Mouse (Mus musculus) forebrain, embryonic 15.5 days (tissue): ENCODE results near the gene Nr2c2ap. TPM values are rescaled to one million over a fixed set of nuclear protein-coding genes. Genes with fewer than 3 reads are reported as not detected.

Source experiments
- ATAC-seq: fragments of 200-750 bp; cut with Nextera tagmentation; replicated peaks from 2 replicates; pipeline ENCODE4 v1.8.0; 2017; ENCODE audit warnings: mild to moderate bottlenecking, moderate TSS enrichment, moderate library complexity
- H3K27ac ChIP-seq: fragments of 300-500 bp; sonication (generic); replicated peaks from 2 replicates; pipeline ENCODE4 v1.5.1; 2015; ENCODE audit warnings: mild to moderate bottlenecking, inconsistent platforms
- H3K27me3 ChIP-seq: fragments of 300-500 bp; sonication (generic); 2 replicates; pipeline ENCODE4 v1.6.1; 2015; ENCODE audit warnings: inconsistent platforms
- H3K36me3 ChIP-seq: fragments of 300-500 bp; sonication (generic); 2 replicates; pipeline ENCODE4 v1.6.1; 2015; ENCODE audit warnings: mild to moderate bottlenecking, inconsistent platforms
- H3K4me1 ChIP-seq: fragments of 300-500 bp; sonication (generic); 2 replicates; pipeline ENCODE4 v1.6.1; 2015; ENCODE audit warnings: inconsistent platforms
- H3K4me2 ChIP-seq: fragments of 300-500 bp; sonication (generic); replicated peaks from 2 replicates; pipeline ENCODE4 v1.6.1; 2015; ENCODE audit warnings: mild to moderate bottlenecking, inconsistent platforms
- H3K4me3 ChIP-seq: fragments of 300-500 bp; sonication (generic); 2 replicates; pipeline ENCODE4 v1.5.1; 2015; ENCODE audit warnings: mild to moderate bottlenecking, inconsistent platforms
- H3K9ac ChIP-seq: fragments of 300-500 bp; sonication (generic); replicated peaks from 2 replicates; pipeline ENCODE4 v1.6.1; 2015; ENCODE audit warnings: mild to moderate bottlenecking, inconsistent platforms
- H3K9me3 ChIP-seq: fragments of 300-500 bp; sonication (generic); 2 replicates; pipeline ENCODE4 v1.6.1; 2016; ENCODE audit warnings: inconsistent platforms
- WGBS: fragments of 180-500 bp; shearing (Covaris S2); methylation state at CpG from one replicate; pipeline ENCODE4 v1.1.7; 2015; ENCODE audit warnings: mixed read lengths; 5-methylcytosine and 5-hydroxymethylcytosine counted together
- polyA plus RNA-seq: library from polyadenylated mRNA; unstranded; fragments of >200 nt; fragmentation: Nextera tagmentation; extraction: Ambion mirVana; gene quantifications from 2 replicates; pipeline ENCODE4 v1.2.1, GENCODE M21; 2015

The Nr2c2ap gene
- polyA plus RNA-seq, 1 experiment from 2014 or later: 43.3 TPM

DNA sequence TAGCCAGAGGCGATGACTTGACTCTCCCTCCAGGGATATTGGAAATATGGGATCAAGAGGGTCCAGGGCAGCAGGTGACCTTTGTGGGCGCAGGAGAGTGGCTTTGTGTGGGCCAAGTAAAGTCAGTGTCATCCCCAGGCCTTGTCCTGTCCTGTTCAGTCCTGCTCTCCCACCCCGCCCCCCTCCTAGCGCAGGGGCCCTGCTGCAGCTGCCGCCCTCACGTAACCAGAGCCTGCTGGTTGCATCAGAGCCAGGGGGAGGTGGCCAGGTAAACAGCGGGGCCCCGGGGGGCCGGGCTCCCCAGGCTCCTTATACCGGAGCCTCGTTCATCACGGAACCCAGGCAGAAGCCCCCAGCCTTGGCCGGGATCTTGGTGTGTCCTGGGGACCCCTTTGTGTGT lies 19.0 kb downstream of the Nr2c2ap start:
- WGBS: 18% methylated on average over 13 of the region's 13 CpGs
- ATAC-seq: no peak
- Histone ChIP-seq H3K27me3 (0 out of 2 replicates have a peak, but pooled peaks cover 3% of the 10 kb centered on the region), H3K4me3 (no peak overlapping the region), H3K4me1 (peaks cover 6% of the 10 kb centered on the region), H3K36me3 (peaks cover 18% of the 10 kb centered on the region), H3K4me2 (no peak overlapping the region), H3K9ac (no peak overlapping the region), H3K27ac (no peak overlapping the region), H3K9me3 (no peaks in the 10 kb centered on the region)

DNA sequence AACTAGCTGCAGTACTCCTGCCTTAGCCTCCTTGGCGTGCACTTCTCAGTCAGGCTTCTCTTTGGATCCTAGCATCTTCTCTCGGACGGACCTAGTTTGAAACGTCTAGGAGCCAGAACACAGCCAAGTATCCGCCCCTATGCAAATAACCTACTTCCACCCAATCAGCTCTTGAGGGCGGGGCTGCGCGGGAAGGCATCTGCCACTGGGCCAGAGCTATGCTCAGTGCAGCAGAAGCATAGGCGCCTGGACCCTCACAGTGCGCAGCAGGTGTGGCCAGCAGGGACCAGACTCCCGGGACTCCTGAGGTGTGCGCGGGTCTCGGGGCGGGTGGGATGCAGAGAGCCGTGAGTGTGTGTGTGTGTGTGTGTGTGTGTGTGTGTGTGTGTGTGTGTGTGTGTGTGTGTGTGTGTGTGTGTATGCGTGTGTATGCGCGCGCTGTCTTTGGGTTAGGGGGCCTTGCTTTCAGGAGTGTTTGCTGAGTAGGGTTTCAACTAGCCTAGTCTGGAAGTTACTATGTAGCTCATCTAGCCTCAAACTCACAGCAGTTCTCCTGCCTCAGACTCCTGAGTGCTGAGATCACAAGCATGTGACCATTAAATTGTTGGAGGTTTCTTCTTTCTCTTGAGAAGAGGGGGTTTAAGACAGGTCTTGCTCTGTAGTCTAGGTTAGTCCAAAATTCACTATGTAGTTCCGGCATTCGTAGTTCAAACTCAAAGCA lies 21.6 kb downstream of the Nr2c2ap start:
- Histone ChIP-seq H3K36me3 (no peaks in the 10 kb centered on the region; the same call in 1 of the 2 replicates), H3K27me3 (0 out of 2 replicates have a peak, but pooled peaks cover 3% of the 10 kb centered on the region), H3K9me3 (no peaks in the 10 kb centered on the region), H3K4me2 (peak overlapping the region; percentile 36), H3K4me3 (0 out of 2 replicates have a peak overlapping the region, but pooled peaks have one; percentile 14), H3K9ac (no peak overlapping the region), H3K4me1 (peaks cover 6% of the 10 kb centered on the region), H3K27ac (no peak overlapping the region)
- WGBS: 14% methylated on average over 22 of the region's 22 CpGs
- peak; percentile 93 for ATAC-seq

DNA sequence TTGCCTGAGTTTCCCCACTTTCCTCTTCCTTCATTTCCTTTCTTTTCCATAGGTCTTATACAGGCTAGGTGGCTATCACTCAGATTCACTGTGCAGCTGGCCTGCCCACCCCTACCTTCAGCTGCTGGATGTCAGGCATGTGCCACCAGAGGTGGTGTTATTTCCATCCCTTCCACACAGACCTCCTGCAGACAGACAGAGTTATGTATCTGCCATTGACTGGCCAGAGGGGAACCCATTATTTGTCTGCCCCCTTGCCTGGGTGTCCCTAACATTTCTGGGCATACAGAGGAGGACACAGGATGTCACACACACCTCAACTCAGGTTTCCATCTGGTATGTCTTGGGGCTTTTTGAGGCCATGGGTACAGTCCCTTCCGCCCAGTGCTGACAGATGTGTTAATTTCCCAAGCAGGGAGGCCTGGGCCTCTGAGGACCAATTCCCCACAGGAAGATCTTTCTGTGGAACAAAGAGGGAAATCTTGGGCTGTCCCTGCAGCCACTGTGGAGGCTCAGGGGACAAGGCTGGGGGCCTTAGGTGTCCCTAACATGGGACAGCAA lies 26.2 kb downstream of the Nr2c2ap start:
- 100% methylated on average over 1 of the region's 1 CpGs for WGBS
- no peak for ATAC-seq
- H3K27ac ChIP-seq: no peak overlapping the region
- H3K4me2 ChIP-seq: no peak overlapping the region
- H3K4me3 ChIP-seq: no peak overlapping the region
- H3K4me1 ChIP-seq: peaks cover 9% of the 10 kb centered on the region
- no peak overlapping the region for H3K9ac ChIP-seq
- H3K9me3 ChIP-seq: no peaks in the 10 kb centered on the region
- H3K27me3 ChIP-seq: 0 out of 2 replicates have a peak, but pooled peaks cover 3% of the 10 kb centered on the region
- H3K36me3 ChIP-seq: no peaks in the 10 kb centered on the region

DNA sequence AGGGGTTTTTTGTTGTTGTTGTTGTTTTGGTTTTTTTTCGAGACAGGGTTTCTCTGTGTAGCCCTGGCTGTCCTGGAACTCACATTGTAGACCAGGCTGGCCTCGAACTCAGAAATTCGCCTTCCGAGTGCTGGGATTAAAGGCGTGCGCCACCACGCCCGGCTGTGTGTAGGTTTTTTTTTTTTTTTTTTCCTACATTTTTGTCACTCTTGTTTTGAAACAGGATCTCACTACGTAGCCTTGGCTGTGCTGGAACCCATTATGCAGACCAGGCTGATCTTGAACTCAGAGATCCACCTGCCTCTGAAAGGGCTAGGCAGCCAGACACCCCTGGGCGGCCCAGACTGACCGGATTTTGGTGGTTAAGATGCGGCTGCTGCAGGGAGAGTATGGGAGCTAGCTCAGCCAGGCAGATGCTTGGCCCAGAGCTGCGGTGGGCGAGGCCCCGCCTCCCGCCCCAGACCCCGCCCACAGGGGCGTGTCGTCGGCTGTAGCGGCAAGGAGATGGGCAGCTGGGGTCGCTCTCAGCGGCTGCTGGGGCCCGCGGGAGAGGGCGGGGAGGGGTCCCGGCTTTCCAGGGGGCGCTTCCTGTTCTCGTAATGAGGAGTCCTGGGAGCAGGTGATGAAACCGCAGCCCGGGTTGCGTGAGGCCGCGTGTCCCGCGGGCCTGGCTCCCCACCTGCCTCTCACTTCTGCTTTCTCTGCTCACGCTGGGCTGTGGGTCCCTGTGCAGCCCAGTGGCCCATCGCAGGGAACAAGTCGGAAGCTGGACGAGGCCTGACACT lies 27.1 kb downstream of the Nr2c2ap start:
- Histone ChIP-seq H3K27me3 (0 out of 2 replicates have a peak, but pooled peaks cover 3% of the 10 kb centered on the region), H3K4me2 (peak overlapping the region; percentile 71), H3K27ac (no peak overlapping the region), H3K9me3 (no peaks in the 10 kb centered on the region), H3K9ac (peak overlapping the region; percentile 54), H3K4me1 (peaks cover 5% of the 10 kb centered on the region; the same call in 1 of the 2 replicates), H3K4me3 (peak overlapping the region; percentile 53), H3K36me3 (no peaks in the 10 kb centered on the region)
- peak; percentile 93 for ATAC-seq
- 10% methylated on average over 40 of the region's 40 CpGs for WGBS

DNA sequence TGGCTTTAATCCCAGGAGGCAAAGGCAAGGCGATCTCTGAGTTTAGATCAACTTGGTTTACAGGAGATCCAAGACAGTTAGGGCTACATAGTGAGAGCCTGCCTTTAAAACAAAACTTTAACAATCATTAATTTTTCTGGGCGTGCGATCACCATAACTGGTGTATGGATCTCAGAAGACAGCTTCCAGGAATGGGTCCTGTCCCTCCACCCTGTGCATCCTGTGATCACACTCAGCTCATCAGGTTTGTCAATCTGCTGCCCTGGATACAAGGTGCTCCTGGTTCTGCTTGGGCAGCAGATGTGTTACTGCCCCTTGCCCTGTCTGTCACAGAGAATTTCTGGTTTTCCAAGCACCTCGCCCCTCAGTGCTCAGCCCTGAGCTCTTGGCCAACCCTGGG lies 28.1 kb downstream of the Nr2c2ap start:
- H3K4me2 ChIP-seq: no peak overlapping the region
- 85% methylated on average over 4 of the region's 4 CpGs for WGBS

DNA sequence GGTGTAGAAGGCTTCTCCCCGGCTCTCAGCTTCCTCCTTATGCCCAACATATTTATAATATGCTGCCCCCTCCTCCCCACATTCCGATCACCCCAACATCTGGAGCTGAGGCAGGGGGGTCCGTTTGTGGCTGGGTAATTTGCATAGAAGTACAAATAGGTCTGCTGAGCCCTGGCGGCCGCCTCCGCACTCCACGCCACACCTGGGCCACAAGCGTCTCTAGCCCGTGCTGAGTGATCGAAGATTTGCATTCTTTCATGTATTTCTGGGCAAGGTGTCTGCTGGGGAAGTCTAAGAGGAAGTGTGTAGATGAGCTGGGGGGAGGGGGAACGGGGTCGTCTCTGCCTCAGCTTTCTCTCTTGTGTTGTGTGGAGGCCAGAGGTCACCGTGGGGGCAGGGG lies 28.9 kb downstream of the Nr2c2ap start:
- Histone ChIP-seq H3K4me2 (no peak overlapping the region), H3K4me3 (no peak overlapping the region), H3K9ac (no peak overlapping the region), H3K27ac (no peak overlapping the region), H3K4me1 (peaks cover 5% of the 10 kb centered on the region; the same call in 1 of the 2 replicates), H3K27me3 (no peaks in the 10 kb centered on the region), H3K36me3 (no peaks in the 10 kb centered on the region), H3K9me3 (no peaks in the 10 kb centered on the region)
- 64% methylated on average over 13 of the region's 13 CpGs for WGBS
- ATAC-seq: no peak

More for the DNA sequence above, 28.1 kb downstream of the Nr2c2ap start:
- H3K27ac ChIP-seq: no peak overlapping the region
- no peaks in the 10 kb centered on the region for H3K9me3 ChIP-seq
- no peak overlapping the region for H3K4me3 ChIP-seq
- H3K4me1 ChIP-seq: peaks cover 5% of the 10 kb centered on the region; the same call in 1 of the 2 replicates
- no peak overlapping the region for H3K9ac ChIP-seq
- 0 out of 2 replicates have a peak, but pooled peaks cover 3% of the 10 kb centered on the region for H3K27me3 ChIP-seq
- no peaks in the 10 kb centered on the region for H3K36me3 ChIP-seq
- ATAC-seq: no peak

DNA sequence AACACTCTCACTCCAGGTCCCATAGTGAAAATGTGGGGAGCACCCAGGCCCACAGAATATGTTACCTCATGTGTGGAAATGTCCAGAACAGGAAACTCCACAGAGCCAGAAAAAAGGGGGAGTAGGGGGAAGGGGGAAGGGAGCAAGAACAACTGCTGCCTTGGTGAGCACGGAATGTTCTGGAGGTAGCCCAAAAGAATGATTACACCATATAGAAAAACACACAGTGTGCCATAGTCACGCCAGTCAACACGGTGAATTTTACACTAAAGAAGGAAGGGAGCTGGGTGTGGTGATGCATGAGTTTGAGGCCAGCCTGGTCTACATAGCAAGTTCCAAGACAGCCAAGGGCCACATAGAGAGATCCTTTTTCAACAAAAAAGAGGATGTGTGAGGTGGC lies 32.2 kb downstream of the Nr2c2ap start:
- H3K36me3 ChIP-seq: no peaks in the 10 kb centered on the region
- no peak overlapping the region for H3K4me2 ChIP-seq
- H3K9me3 ChIP-seq: no peaks in the 10 kb centered on the region
- H3K27me3 ChIP-seq: no peaks in the 10 kb centered on the region; the same call in 1 of the 2 replicates
- no peak overlapping the region for H3K27ac ChIP-seq
- WGBS: 80% methylated on average over 3 of the region's 3 CpGs
- peaks cover 9% of the 10 kb centered on the region; the same call in 1 of the 2 replicates for H3K4me1 ChIP-seq
- no peak overlapping the region for H3K4me3 ChIP-seq
- no peak overlapping the region for H3K9ac ChIP-seq
- ATAC-seq: no peak

DNA sequence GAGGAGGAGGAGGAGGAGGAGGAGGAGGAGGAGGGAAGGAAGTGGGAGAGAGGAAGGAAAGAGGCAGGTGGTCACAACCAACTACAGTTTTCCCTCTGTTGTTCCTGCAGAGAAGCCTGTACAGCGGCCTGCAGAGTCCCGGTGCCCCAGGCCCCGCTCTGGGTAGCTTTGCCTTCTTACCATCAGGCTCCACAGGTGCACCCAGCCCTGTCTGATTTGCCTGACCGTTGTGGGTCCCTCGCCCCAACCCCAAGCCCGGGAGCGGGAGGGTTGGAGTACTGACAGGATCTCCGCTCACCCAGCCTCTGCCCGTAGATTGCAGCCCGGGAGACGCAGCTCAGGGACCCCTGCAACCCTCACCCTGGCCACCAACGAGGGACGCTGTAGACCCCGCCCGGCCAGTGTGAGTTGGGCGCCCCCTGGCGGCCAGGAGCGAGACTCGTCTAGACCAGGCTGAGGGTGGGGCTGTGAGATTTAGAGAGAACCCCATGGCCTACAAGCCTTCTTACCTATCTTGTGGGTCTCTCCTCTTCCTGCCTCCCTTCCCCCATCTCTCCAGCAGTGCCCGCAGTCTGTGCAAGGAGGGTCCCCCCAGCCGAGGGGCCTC lies 35.5 kb downstream of the Nr2c2ap start:
- 2% methylated on average over 21 of the region's 21 CpGs for WGBS
- H3K9me3 ChIP-seq: no peaks in the 10 kb centered on the region
- H3K27ac ChIP-seq: no peak overlapping the region
- no peaks in the 10 kb centered on the region for H3K36me3 ChIP-seq
- peak overlapping the region; percentile 28 for H3K4me3 ChIP-seq
- ATAC-seq: peak; percentile 82
- H3K27me3 ChIP-seq: no peaks in the 10 kb centered on the region; the same call in 1 of the 2 replicates
- 0 out of 2 replicates have a peak overlapping the region, but pooled peaks have one; percentile 13 for H3K9ac ChIP-seq
- peak overlapping the region; percentile 51 for H3K4me2 ChIP-seq
- 0 out of 2 replicates have a peak, but pooled peaks cover 5% of the 10 kb centered on the region for H3K4me1 ChIP-seq

DNA sequence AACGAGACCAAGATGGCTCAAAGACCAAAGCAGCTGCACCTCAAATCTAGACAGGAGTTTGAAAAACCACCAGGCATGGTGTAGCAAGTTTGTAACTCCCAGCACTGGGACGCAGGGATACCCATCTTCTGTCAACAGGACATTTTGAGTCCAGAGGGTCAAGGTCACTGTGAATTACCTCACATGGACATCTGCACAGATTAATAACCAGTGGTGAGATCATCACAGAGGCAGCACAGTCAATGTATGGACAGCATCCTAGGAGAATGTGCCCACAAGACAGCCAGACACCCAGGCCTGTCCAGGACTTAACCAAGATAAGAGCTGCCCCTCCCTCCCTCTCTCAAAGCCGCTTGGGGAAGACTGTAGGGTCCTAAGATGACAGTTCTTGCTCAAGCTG lies 39.0 kb downstream of the Nr2c2ap start:
- H3K9me3 ChIP-seq: no peaks in the 10 kb centered on the region
- ATAC-seq: no peak
- H3K4me2 ChIP-seq: no peak overlapping the region
- H3K27me3 ChIP-seq: no peaks in the 10 kb centered on the region; the same call in 1 of the 2 replicates
- peaks cover 24% of the 10 kb centered on the region for H3K4me1 ChIP-seq
- H3K36me3 ChIP-seq: no peaks in the 10 kb centered on the region
- H3K27ac ChIP-seq: no peak overlapping the region
- 86% methylated on average over 3 of the region's 3 CpGs for whole genome bisulfite sequencing
- no peak overlapping the region for H3K9ac ChIP-seq
- H3K4me3 ChIP-seq: no peak overlapping the region

DNA sequence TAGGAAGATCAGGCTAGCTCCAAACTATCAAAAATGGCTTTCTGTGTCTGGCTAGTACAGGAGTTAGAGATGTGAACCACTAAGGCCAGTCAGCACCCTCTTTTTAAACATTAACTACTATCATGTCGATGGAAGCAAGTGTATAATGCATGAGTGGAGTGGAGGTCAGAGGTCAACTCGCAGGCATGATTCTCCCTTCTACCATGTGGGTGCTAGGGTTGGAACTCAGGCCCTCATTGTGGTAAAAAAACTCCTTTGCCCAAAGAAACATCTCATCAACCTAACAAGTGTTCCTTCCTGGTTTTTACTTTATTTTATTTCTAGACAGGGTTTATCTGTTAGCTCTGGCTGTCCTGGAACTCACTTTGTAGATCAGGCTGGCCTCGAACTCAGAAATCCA lies 39.6 kb downstream of the Nr2c2ap start:
- no peak for ATAC-seq
- Histone ChIP-seq H3K27me3 (no peaks in the 10 kb centered on the region), H3K36me3 (no peaks in the 10 kb centered on the region), H3K4me3 (no peak overlapping the region), H3K4me2 (no peak overlapping the region), H3K27ac (no peak overlapping the region), H3K9ac (no peak overlapping the region), H3K9me3 (no peaks in the 10 kb centered on the region), H3K4me1 (peaks cover 24% of the 10 kb centered on the region)
- 85% methylated on average over 3 of the region's 3 CpGs for WGBS

DNA sequence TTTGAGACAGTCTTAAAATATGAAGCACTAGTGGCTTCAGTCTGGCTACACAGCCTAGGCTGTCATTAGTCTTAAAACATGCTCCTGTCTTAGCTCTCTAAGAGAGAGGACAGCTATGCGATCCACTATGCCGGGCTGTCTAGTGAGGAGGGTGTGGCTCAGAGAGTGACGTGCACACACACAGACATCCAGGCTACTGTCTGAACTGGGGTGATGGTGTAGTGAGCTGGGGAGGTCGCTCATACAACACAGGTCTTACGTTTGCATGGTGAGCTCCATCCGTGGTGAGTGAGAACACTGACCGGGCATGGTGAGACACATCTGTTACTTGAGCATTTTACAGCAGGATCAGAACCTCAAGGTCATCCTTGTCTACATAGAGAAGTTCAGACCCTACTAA lies 40.1 kb downstream of the Nr2c2ap start:
- no peak overlapping the region for H3K4me3 ChIP-seq
- H3K4me1 ChIP-seq: peaks cover 24% of the 10 kb centered on the region
- no peak overlapping the region for H3K27ac ChIP-seq
- ATAC-seq: no peak
- no peaks in the 10 kb centered on the region for H3K9me3 ChIP-seq
- 92% methylated on average over 7 of the region's 7 CpGs for WGBS
- H3K27me3 ChIP-seq: no peaks in the 10 kb centered on the region
- peak overlapping the region; percentile 47; the same call in 1 of the 2 replicates for H3K4me2 ChIP-seq
- H3K36me3 ChIP-seq: no peaks in the 10 kb centered on the region
- H3K9ac ChIP-seq: no peak overlapping the region
